Mouse (Mus musculus): Measurements from ENCODE around the gene Six5. TPM values are rescaled to one million over a fixed set of nuclear protein-coding genes. Genes with fewer than 3 reads are reported as not detected.
"Not testable (repeated sequence)": the region's sequence is repeated elsewhere in the genome, so short reads cannot be mapped to it uniquely, and the experiment has no call there.

Gene Six5
- 1 to 10 TPM; 1.6 TPM for total RNA-seq (2021)
- long read RNA-seq, experiment 1, partial matches to known transcripts, result 0 of 1 reads
- long read RNA-seq, experiment 1, other reads (novel, unspliced or antisense), result 1 of 1 reads
- long read RNA-seq, experiment 2, partial matches to known transcripts, result 2 of 2 reads
- long read RNA-seq, experiment 2, other reads (novel, unspliced or antisense), result 0 of 2 reads

DNA sequence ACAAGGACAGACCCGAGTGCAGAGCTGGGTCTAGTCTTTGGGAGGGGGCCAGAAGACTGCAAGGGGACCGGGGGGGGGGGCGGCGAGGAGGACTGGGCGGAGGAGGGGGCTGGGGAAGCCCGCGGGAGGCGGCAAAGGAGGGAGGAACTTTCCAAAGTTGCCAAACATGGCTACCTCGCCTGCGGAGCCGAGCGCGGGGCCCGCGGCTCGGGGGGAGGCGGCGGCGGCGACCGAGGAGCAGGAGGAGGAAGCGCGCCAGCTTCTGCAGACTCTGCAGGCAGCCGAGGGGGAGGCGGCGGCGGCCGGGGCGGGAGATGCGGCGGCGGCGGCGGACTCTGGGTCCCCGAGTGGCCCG, at the start of gene Six5:
TSS of gene Six5 (plus strand) at position 124 of the 355 bp plus-strand sequence.
- no peak for DNase-seq (ENCODE audit: low spot score in 2 of 2)
- intact Hi-C loops (cut with DNase I), result no loop called here

DNA sequence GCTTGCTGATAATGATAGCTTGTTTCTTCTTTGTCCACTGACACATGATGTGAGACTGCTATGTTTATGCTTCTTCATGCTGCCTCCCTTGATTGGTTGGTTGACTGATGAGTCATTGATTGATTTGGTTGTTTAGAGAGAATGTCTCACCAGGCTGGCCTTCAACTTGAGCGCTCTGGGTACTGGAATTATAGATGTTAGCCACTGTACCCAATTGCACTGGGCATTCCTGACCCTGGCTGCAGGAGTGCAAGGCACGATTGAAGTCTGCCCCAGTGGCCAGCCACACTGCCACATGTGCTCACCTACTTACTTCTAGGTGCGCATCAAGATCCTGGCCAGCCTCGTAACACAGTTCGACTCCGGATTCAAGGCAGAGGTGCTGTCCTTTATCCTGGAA, 49.8 kb upstream of the Six5 start:
- intact Hi-C loops (cut with DNase I), result no loop called here

DNA sequence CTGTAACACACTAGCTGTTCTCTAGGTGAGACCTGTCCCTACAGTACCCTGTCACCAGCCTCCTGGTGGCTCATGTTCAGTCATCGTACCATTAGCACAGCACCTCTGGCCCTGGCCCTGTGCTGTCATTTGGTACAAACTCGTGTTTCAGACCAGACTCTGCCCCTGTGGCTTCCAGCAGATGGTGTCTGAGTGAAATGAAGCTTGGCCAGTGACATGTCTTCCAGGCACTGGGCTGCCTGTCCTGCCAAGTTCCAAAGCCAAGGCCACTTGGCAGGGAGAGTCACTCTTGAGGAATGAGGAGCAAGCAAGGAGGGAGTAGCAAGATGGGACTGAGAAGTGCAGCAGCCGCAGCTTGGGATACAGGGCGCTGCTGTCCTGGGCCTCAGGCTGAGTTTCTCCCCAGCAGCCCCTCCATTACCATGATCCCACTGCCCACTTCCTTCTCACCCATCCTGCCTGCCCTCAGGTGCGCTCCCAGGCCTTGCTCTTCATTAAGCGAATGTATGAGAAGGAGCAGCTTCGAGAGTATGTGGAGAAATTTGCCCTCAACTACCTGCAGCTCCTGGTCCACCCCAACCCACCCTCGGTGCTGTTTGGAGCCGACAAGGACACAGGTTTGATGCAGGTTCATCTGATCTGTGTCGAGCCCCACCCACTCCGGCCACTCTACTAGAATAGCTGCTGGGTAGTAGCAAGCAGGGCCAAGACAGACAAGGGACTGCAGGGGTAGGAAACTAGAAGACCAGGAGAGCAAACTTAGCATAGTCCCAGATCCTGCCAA, 47.9 kb upstream of the Six5 start:
- no peak for DNase-seq (ENCODE audit: low spot score in 2 of 2)
- intact Hi-C loops (cut with DNase I), result no loop called here

More for the DNA sequence above, 49.8 kb upstream of the Six5 start:
- DNase-seq (ENCODE audit: low spot score in 2 of 2), result no peak

DNA sequence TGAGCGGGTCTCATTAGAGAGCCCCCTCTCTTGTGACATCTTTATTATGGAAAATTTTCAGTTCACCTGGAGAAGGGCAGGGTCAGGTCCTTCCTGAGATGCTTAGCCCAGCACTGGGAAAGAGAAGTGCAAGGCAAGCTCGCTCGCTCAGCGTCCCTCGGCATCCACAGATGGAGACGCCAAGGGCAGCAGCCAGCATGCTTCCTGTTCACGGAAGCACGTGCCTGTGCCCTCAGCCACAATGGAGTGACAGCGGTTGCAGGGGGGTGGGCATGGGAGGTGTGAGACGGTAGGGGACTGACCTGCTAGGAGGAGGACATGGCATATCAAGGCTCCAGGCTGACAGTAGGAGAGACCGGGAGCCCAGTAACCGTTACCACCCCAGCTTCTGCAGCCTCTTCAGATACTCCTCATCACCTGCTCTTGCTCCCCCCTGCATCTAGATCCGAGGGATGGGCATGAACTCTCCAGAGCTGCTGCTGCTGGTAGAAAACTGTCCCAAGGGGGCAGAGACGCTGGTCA, 46.3 kb upstream of the Six5 start:
- intact Hi-C loops (cut with DNase I), result no loop called here
- no peak for DNase-seq (ENCODE audit: low spot score in 2 of 2)

DNA sequence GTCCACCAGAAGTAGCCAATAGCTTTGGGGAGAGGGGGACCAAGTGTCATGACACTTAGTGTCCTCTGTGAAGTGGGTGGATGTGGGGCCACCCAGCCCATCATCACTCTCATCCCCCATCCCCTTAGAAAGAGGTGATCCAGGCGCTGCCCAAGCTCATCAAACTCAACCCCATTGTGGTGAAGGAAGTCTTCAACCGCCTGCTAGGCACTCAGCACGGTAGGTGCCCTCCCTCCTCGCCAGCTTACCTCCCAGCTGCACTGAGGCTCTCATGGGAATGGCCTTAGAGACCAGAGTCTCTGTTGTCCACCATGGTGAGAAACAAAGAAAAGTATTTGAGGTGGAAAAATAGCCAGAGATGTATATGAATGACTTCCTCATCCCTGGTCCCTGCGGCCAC, 45.1 kb upstream of the Six5 start:
- DNase-seq (ENCODE audit: low spot score in 2 of 2), result no peak
- intact Hi-C loops (cut with DNase I), result no loop called here

DNA sequence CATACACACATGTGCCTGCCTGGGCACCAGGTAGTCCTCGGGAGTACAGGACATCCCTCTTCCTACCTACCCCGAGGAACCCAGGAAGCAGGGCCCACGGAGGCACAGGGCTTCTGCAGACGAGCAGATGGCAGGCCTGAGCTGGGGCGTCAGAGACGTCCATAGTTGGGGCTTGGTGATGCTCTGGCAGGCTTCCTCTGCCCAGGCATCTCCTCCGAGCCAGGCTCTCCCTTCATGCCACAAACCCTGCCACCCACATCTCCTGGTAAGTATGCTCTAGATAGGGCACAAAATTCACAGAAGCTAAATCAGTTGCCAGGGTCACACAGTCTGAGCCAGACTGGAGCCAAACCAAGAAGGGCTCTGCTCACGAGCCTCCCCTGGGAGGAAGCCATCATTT, 44.2 kb upstream of the Six5 start:
- intact Hi-C loops (cut with DNase I), result no loop called here

DNA sequence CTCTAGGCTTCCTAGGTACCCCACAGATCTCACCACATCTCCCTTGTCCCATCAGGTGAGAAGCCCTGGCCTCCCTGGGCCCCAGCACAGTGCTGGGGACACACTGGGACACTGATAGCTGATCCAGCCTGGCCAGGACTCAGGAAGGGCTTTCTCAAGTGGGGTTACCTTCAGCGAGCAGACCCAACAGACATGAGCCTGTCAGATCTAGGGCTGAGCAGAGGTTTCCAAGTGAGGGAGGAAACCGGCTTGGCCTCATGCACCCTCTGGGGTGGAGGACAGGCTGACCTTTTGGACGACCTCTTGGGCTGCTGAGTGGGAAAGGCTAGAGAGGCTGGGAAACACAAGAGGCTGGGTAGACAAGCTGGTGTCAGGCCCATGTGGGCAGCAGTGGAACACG, 43.2 kb upstream of the Six5 start:
- DNase-seq (ENCODE audit: low spot score in 2 of 2), result no peak
- intact Hi-C loops (cut with DNase I), result no loop called here

More for the DNA sequence above, 44.2 kb upstream of the Six5 start:
- DNase-seq (ENCODE audit: low spot score in 2 of 2), result no peak

DNA sequence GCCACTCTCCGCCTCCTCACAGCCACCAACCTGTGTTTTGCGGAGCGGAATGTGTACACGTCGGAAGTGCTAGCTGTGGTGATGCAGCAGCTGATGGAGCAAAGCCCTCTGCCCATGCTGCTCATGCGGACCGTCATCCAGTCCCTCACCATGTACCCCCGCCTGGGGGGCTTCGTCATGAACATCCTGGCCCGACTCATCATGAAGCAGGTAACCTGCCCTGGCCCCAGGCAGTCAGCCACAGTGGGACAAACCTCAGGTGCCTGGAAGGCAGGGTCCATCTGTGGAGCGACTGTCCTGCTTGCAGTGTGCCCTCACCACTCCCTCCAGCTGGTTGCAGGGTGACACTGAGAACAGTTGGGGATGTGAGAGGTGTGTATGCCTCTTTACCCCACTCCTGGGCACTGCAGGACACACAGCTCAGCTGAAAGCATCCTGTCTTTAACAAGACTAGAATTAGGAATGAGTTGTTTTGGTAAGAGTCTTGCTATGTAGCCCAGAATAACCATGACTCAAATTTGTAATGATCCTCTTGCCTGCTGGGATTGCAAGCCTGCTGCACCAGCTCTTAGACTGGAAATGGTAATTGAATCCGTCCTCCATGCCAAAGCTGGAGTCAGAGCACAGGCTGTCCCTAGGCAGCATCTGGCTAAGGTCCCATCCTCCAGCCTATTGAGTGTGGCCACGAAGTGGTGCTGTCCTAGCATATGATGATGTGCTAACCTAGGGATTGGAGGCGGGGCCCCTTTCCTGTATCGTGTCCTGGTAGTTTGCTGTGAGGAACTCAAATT, 41.9 kb upstream of the Six5 start:
- intact Hi-C loops (cut with DNase I), result no loop called here
- peak; percentile 58 to 90 for DNase-seq (ENCODE audit: low spot score in 2 of 2)

DNA sequence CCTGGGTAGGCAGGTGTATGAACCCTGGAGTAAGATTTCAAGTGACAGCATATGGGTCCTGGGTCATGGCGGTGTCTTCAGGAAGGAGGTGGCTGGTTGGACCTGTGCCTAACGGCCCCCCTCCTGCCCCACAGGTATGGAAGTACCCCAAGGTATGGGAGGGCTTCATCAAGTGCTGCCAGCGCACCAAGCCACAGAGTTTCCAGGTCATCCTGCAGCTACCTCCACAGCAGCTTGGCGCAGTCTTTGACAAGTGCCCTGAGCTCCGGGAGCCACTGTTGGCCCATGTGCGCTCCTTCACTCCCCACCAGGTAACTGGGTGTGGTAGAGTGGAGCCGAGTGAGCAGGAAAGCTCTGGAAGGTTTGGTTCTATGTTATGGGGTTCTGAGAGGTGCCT, 41.3 kb upstream of the Six5 start:
- intact Hi-C loops (cut with DNase I), result no loop called here
- DNase-seq (ENCODE audit: low spot score in 2 of 2), result no peak

DNA sequence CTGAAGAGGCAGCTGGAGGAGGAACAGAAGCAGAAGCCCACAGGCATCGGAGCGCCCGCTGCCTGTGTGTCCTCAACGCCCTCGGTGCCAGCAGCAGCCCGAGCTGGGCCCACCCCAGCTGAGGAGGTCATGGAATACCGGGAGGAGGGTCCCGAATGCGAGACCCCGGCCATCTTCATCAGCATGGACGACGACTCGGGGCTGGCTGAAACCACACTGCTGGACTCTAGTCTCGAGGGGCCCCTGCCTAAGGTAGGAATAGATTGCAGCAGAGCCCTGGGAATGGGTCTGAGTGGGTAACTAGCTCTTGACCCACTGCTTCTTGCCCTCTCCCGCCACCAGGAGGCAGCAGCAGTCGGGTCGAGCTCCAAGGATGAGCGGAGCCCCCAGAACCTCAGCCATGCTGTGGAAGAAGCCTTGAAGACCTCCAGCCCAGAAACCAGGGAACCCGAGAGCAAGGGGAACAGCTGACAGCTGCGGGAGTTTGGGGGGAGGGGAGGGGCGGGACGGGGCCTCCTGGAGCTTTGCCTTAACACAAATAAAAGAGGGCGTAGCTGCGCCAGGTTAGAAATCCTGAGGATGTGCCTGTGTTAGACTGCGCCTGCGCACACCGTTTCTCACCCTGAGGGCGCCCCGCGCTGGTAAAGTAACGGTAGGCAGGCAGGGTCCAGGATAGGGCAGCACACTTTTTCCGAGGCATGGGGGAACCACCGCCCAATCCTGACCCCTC, 40.2 kb upstream of the Six5 start, which contains the start of gene Rsph6a:
TSS of gene Rsph6a (plus strand) at position 644 of the 730 bp plus-strand sequence.
- peak; percentile 49 to 56 for DNase-seq (ENCODE audit: low spot score in 2 of 2)
- intact Hi-C loops (cut with DNase I), result no loop called here

DNA sequence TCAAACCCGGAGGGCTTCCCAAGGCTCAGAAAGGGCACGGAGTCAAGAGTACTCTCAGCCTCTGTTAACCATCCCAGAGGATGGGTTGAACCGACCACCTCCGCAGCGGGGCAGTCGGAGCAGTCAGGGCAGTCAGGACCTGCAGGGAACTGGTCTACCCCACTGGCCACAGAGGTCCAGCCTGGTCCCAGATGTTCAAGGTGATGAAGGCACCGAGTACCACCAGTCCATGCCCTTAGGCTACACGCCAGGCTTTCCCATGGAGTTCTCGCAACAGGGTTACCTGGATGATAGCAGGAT, 39.7 kb upstream of the Six5 start:
- DNase-seq (ENCODE audit: low spot score in 2 of 2), result no peak
- intact Hi-C loops (cut with DNase I), result no loop called here

DNA sequence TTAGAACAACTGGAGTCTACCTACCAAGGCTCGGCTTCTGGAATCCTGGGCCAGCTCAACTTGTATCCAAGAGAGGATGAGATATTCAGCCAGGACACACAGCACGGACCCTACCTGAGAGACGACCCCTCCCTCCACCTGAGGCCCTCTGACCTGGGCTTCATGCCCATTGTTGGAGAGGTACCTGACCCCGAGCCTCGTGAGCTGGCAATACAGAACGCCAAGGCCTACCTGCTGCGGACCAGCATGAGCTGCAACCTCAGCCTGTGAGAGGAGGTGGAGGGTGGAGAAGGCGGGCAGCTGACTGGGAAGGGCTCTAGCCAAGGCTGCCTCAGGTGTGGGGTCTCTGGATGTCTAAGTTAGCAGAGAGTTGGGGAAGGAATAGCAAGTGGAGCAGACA, 39.3 kb upstream of the Six5 start:
- DNase-seq (ENCODE audit: low spot score in 2 of 2), result no peak
- intact Hi-C loops (cut with DNase I), result no loop called here

DNA sequence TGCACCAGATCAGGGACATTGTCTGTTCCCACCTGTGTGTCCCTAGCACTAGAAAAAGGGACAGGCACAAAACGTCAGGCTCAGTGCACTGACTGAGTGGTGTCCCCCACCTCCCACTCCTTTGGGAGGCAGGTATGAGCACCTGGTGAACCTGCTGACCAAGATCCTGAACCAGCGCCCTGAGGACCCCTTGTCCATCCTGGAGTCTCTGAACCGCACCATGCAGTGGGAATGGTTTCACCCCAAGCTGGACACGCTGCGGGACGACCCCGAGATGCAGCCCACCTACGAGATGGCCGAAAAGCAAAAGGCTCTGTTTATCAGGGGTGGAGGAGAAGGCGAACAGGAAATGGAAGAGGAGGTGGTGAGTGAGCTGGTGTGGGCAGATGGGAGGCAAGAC, 37.0 kb upstream of the Six5 start:
- no peak for DNase-seq (ENCODE audit: low spot score in 2 of 2)
- intact Hi-C loops (cut with DNase I), result no loop called here

DNA sequence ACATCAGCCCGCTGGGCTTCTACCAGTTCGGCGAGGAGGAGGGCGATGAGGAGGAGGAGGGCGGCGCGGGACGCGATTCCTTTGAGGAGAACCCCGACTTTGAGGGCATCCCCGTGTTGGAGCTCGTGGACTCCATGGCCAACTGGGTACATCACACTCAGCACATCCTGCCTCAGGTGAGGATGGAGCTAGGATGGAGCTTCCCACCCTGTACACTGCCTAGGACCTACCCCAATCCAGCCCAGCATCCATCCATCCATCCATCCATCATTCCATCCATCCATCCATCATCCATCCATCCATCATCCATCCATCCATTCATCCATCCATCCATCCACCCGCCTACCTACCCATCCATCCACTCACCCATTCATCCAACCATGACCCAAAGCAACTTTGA, 28.5 kb upstream of the Six5 start:
- no peak for DNase-seq (ENCODE audit: low spot score in 2 of 2)
- intact Hi-C loops (cut with DNase I), result no loop called here

DNA sequence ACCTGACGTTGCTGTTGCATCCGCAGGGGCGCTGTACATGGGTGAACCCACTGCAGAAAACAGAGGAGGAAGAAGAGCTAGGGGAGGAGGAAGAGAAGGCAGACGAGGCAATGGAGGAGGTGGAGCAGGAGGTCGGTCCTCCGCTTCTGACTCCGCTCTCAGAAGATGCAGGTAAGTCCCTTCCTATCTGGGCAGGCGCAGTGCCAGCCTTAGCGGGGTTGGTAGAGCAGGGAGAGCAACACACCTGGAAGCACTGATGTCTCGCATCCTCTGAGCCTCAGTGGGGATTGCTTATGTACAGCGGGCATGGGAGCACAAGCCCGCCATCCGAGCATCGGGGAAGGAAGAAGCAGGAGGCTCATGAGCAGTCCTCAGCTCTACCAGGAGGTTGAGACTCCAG, 27.3 kb upstream of the Six5 start:
- DNase-seq (ENCODE audit: low spot score in 2 of 2), result no peak
- intact Hi-C loops (cut with DNase I), result no loop called here

DNA sequence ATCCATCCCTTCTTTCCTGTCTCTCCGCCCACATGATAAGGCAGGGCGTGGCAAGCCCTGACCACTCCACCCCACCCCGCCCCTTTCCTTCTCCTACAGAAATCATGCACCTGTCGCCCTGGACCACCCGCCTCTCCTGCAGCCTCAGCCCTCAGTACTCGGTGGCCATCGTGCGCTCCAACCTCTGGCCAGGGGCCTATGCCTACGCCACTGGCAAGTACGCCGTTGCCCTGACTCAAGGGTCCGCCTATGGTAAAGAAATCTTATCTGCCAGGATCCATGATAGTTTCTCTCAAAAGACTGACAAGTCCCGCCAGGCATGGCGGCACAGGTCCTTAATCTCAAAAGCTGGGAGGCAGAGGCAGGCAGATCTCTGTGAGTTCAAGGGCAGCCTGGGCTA, 26.5 kb upstream of the Six5 start:
- intact Hi-C loops (cut with DNase I), result no loop called here
- DNase-seq (ENCODE audit: low spot score in 2 of 2), result no peak

DNA sequence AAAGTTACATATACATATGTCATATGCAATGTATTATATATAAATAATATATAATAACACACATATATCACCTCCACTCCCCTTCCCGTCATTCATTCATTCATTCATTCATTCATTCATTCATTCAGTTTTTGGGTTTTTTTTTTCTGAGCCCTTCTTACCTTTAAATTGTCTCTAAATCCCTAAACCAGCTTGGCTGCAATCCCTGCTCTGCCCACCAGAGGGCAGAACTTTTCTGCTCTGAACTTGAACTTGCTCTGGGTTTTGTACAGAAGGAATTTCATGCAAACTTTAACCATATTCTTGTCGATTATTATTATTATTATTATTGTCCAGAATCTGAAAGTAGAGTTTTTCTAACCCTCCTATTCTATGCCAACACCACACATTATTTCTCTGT, 25.7 kb upstream of the Six5 start:
- intact Hi-C loops (cut with DNase I), result no loop called here
- peak in 1 of 2 experiments; percentile 80 for DNase-seq (ENCODE audit: low spot score in 2 of 2)

DNA sequence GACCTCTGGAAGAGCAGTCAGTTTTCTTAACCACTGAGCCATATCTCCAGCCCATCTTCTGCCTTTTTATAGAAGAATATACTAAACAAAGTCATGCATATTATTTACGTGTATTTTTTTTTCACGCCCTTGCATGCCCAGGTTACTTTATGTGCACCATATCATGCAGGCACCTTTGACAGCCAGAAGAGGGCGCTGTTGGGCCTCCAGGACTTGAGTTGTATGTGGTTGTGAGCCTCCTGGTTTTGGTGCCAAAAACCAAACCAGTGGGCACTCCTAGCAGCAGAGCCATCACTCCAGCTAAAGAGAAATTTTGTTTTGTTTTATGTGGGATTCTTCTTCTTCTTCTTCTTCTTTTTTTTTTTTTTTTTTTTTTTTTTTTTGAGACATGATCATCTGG, 24.9 kb upstream of the Six5 start:
- intact Hi-C loops (cut with DNase I), result no loop called here
- DNase-seq (ENCODE audit: low spot score in 2 of 2), result peak in 1 of 2 experiments; percentile 27

DNA sequence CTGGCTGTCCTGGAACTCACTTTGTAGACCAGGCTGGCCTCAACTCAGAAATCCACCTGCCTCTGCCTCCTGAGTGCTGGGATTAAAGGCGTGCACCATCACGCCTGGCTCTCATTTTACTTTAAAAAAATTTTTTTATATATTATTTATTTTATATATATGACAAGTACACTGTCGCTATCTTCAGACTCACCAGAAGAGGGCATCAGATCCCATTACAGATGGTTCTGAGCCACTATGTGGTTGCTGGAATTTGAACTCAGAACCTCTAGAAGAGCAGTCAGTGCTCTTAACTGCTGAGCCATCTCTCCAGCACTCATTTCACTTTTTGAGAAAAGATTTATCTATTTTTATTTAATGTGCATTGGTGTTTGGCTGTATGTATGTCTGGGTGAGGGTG, 23.4 kb upstream of the Six5 start:
- not testable (repeated sequence) for DNase-seq (ENCODE audit: low spot score in 2 of 2)
- intact Hi-C loops (cut with DNase I), result loop anchor here (5.0 kb wide), 1 partner anchor 39 kb away; no protein-coding TSS in a partner anchor

DNA sequence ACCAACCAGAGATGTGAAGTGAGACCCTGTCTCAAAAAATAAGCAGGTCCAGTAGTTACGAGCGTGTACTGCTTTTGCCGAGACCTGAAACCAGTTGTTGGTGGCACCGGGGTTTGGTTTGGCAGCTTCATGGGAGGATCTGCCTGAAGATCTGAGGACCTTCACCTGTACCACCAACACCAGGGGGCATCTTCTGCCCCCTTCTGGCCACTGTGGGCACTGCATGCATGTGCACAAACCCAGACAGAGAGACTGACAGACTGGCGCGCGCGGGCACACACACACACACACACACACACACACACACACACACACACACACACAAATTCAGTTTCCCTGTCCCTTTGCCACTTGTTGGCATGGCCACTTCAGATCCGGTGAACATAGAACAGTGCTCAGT, 20.9 kb upstream of the Six5 start:
- no peak for DNase-seq (ENCODE audit: low spot score in 2 of 2)
- intact Hi-C loops (cut with DNase I), result loop anchor here (5.0 kb wide), 1 partner anchor 41 kb away; no protein-coding TSS in a partner anchor

Measured in left cerebral cortex, postnatal 14 days (tissue).